Mouse (Mus musculus) kidney, adult 9 months (tissue): ENCODE measurements around the gene Scgb1b12.
"Not testable (repeated sequence)": the region's sequence is repeated elsewhere in the genome, so short reads cannot be mapped to it uniquely, and the experiment has no call there.

Experiments used
- DNase-seq: peaks from one replicate; pipeline ENCODE4 v3.0.0; 2022

The Scgb1b12 gene

GRCm38 (mm10) chr7:32333882-32334281 lies at the start of gene Scgb1b12:
Gene Scgb1b12 (plus strand): TSS chr7:32334182.
- DNase-seq, result not testable (repeated sequence)

DNA sequence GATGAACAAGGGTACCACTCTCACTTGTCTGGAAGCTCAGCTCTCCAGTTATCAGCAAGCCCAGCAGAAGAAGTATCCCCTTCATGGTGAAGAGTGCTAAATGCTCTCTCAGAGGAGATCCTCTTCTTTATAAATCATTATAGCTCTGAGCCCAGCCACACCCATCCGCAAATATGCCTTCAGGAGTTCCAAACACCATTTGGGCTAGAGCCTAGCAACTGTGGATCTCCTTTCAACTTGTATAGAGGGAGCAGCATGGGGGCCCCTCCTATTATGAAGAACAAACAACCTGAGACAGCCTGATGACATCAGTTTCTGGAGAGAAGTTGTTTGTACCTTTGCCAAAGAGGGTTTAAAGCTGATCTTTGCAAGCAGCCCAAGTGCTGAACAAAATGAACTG lies 6.8 kb upstream of the Scgb1b12 start, which contains the start of gene Scgb2b12:
TSS of gene Scgb2b12 (minus strand) at position 101 of the 400 bp plus-strand sequence.
- DNase-seq, result not testable (repeated sequence)
